Mouse (Mus musculus) erythroblast, embryonic 14.5 days (primary cell): ENCODE data around the gene Ube2g1.

ENCODE experiments used
- GATA1 ChIP-seq: IDR thresholded peaks from 2 replicates; pipeline ENCODE4 v1.6.1; 2012; ENCODE audit warnings: low read length, inconsistent platforms, mixed read lengths
- TAL1 ChIP-seq: IDR thresholded peaks from 3 replicates; pipeline ENCODE4 v1.6.1; 2012; ENCODE audit warnings: low read length, inconsistent platforms, mixed read lengths

GRCm38 (mm10) chr11:72689551-72690510 lies 82.7 kb downstream of the Ube2g1 start, which contains the start of gene Ankfy1:
- TF ChIP-seq TAL1 = no peak
- no peak for TF ChIP-seq GATA1
